Mouse (Mus musculus) skeletal muscle tissue, adult 2 months (tissue): ENCODE measurements at regions not wholly inside any gene's neighbourhood (a gene's known extent, or its start where the extent isn't known, plus 50 kb on each side); places are given as distances from the start of the nearest gene placed in this dataset.
A peak's percentile ranks its signal among the peaks of the same experiment; 100 is the strongest.

Source experiments
- DNase-seq: peaks from one replicate; pipeline ENCODE4 v3.0.0-alpha.2; 2012; ENCODE audit warnings: low read depth, low spot score

DNA sequence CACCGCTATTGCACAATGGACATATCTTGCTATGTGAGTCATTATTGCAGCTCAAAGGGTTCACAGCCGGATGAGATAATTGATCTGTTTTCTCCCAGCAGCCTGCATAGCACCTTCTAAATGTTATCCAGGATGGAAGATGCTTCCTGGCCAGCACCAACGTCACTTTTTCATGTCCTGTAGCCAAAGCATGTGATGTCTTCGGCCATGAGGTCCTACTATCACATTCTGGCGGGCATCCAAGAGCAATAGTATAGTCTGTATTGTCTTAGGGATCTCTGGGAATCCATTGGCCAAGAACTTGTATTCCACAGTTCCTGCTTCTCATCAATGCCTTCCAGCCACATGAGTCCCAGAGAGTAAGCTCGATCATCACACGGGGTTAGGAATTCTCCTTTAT is 70.6 kb downstream of the Npy start:
- DNase-seq = no peak

DNA sequence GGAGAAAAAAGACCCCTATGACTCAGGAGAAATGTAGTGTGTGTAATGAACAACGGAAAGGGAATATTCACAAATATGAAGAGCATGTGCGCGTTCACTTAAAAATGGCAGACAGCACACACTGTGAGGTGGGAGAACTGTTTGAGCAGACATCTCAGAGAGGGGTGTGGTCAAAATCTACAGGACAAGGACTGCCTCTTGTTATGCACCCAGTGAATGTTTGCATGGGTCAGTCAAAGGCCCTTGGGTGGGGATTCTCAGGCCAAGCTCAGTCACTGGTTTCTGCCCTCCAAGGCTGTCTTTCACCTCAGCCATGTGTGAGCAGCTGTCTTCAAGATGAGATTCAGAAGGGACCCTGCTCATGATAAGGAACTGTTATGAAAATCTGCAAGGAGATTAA is 76.6 kb downstream of the Npy start:
- no peak for DNase-seq

DNA sequence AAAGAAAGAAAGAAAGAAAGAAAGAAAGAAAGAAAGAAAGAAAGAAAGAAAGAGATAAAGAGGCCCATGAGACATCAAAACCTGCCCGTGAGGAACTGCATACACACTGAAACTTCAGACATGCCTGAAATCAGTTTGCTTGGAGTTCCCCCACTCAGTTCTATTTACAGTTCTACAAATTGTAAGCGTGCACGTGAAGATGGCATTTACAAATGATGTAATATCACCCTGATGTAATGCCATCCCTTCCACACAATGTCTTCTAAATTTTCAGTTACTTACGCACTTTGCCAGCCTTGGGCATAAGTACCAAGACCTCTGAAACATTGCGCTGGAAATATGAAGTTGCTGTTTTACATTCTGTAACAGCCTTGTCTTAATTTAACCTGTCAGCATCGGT is 79.0 kb downstream of the Npy start:
- DNase-seq = no peak

DNA sequence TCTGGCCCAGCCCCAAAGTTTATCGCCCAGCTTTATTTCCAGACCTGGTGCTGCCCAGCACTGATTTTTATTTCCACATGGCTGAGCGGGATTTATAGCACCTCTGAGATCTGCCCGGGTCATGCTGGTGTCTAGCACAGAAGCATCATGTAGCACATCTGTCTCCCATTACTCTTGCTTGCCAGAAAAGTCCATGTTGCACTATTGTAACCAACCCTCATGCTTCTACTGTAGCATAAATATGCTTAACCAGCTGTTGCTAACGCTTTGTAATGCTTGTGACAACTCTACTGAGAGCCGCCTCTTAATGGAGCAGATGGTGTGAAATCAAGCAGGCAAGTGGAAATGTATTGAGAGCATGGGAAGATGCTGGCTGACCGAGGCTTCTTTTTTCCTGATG is 81.5 kb downstream of the Npy start:
- DNase-seq = peak; percentile 1

DNA sequence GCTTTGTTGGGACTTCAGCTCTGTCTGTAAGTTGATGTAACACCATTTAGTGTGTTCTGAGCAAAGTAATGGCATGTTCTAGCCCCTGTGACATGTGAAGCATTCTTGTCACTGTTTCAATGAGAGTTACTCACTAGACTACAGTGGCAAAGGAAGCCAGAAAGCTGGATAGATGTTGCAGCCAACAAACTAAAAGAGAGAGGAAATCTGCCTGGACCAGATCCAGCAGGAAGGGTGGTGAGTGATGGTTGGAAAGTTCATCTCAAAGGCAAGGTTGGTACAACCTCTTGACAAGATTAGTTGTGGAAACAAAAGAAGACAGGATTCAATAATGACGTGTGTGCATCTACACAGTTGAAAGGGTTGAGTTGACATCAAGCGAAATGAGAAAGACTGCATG is 83.9 kb downstream of the Npy start:
- no peak for DNase-seq

DNA sequence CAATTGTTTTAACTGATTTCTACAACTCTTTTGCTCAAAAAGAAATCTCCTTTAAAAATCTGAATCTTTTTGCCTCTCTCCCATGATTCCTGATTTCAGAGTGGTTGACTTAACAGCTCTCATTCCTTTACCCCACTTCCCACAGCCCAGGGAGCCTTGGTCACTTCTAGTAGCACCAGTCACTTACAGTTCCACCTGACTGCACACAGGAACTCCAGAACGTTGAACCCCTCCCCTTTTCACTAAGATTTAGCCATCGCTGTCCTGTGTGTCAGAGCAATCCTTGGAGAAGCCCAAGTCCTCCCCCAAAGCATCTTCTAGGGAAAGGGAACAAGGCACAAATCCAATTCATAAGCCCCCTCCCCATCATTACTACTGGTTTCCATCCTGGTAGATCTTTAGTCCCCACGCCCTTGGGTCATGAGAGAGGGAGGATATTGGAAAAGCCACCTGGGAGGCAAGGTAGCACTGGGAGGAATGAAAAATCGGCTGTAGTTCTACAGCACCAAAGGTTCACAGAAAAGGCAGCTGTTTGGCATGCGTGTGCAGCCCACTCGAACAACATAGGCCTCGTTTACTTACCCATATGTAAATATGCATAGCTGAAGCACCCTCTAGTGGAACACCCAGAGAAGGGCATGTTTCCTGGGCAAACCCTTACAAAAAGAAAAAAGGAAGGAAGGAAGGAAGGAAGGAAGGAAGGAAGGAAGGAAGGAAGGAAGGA is 96.7 kb downstream of the Npy start:
- no peak for DNase-seq

DNA sequence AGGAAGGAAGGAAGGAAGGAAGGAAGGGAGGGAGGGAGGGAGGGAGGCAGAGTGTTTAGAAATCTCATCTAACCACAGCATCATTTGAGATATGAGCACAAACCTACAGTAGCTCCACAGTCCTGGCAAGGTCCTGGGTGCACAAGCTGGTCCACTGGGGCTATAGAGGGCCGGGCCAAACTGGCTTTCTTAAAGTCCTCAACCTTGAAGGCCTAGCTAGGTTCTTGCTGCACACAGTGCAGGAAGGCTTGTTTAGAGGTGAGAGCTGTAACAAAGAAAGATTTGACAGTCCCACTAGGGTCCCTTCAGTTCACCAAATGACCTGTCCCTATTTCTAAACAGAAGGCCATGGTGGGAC is 97.3 kb downstream of the Npy start:
- DNase-seq = no peak

DNA sequence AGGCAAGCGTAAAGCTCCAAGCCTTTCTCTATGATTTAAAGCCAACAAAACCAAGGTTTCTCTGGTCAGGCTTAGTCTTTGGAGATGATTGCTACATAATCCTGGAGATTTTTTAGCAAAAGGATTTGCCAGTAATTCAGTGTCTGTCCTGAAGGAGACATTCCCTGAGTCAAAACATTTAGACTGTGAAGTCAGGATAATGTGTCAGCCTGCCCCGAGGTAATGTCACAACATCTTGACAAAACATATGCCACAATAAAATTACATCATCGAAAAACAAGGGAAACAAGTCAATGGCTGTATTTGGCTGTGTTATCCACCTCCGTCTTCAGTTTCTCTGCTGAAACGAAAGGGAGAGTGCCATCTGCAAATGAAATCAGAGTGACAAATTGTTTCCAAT is 101.8 kb downstream of the Npy start:
- DNase-seq = no peak

- DNase-seq = no peak
These were observed 105.6 kb downstream of the Npy start for GRCm38 (mm10) chr6:49928075-49928474.

- DNase-seq = no peak
These were observed 107.6 kb downstream of the Npy start for GRCm38 (mm10) chr6:49930104-49930503.

- DNase-seq = no peak
These were observed 120.6 kb downstream of the Npy start for GRCm38 (mm10) chr6:49943087-49943486.

GRCm38 (mm10) chr6:49958891-49959290 is 136.4 kb downstream of the Npy start:
- DNase-seq = no peak

GRCm38 (mm10) chr6:49961166-49961565 is 138.7 kb downstream of the Npy start:
- DNase-seq = no peak

DNA sequence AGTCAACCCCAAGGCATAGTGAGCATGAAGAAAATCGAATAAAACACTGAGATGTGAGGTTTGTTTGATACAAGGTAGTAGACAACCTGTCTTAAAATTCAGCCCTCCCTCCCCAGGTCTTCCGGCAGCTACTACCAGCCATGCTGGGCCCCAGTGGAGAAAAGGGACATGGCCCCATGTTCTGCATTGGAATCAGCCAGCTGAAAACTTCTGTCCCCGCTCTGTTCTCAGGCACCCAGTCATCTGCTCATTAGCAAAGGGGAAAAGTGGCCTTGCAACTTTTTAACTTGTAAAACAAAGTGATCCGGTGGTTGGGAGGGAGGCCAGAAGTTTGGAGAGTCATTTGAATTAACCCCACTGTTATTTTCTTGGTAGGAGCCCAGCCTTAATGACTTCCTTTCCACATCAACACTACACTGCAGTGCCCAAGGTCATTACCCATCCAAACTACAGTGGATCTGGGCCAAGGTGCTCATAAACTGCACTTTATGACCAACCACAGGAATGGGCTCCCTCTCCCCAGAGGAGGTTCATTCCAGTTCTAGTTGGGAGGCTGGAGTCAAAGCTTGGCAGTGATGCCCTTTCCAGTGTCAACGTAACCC is 143.5 kb downstream of the Npy start:
- no peak for DNase-seq

DNA sequence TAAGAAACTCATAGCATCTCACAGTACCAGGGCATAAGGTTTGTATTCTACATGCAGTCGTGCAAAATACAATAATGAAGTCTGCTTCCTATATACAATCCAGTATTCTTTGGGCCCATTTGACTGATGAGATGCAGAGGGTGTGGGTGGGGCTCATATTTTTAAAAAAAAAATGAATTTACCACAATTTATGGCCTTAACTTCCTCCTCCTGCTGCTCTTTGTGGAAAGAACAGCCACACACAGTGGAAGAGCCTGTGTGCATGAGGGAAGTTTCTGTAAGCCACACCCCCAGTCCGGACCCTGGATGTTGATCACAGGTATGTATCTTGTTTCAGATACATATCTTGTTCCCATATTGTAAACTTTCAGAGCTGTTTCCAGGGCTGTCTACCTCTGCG is 143.5 kb upstream of the Mpp6 start:
- DNase-seq = no peak

- no peak for DNase-seq
These were observed 136.7 kb upstream of the Mpp6 start for GRCm38 (mm10) chr6:49973258-49973865.

- DNase-seq = no peak
These were observed 132.3 kb upstream of the Mpp6 start for GRCm38 (mm10) chr6:49977783-49978182.

DNA sequence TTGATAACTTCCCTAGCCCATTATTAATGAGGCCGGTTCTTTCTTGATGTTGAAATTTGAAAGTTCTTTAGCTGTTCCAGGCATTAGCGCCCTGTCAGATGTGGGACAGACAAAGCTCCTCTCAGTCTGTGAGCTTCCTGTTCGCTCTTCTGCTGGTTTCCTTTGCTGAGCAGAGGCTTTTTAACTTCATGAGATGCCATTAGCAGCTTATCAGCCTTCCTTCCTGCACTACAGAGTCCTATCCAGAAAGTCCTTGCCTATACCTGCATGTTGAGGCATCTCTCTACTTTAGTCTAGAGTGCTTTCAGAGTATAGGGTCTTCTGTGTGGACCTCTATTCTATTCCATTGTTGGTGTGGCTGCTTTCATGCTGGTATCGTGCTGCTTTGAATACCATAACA is 126.3 kb upstream of the Mpp6 start:
- DNase-seq = no peak

- DNase-seq = no peak
These were observed 124.9 kb upstream of the Mpp6 start for GRCm38 (mm10) chr6:49985127-49985526.

GRCm38 (mm10) chr6:49987141-49987540 is 122.9 kb upstream of the Mpp6 start:
- DNase-seq = no peak

GRCm38 (mm10) chr6:49987541-49988210 is 122.4 kb upstream of the Mpp6 start:
- DNase-seq = no peak

- no peak for DNase-seq
These were observed 120.2 kb upstream of the Mpp6 start for GRCm38 (mm10) chr6:49989585-49990521.
